Mouse (Mus musculus): ENCODE results near the gene Taf1b.

Gene Taf1b

DNA sequence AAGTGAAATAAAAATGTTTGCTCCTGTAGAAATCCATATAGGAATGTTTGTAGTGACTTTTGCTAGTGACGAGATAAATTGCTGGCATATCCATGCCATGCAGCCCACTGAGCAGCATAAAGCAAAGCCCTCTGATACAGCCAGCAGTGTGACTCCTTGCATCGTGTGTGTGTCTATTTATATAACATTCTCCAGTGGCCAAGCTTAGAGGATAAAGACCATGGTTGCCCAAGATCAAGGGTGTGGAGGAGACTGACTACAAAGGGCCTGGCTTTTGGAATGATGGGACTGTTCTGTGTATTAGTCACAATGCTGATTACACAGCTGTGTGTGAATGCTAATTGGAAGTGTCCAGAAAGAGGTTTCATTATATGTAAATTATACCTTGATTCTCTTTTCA lies 54.4 kb downstream of the Taf1b start:
- DNase-seq (ENCODE audit: low spot score) = no peak

DNA sequence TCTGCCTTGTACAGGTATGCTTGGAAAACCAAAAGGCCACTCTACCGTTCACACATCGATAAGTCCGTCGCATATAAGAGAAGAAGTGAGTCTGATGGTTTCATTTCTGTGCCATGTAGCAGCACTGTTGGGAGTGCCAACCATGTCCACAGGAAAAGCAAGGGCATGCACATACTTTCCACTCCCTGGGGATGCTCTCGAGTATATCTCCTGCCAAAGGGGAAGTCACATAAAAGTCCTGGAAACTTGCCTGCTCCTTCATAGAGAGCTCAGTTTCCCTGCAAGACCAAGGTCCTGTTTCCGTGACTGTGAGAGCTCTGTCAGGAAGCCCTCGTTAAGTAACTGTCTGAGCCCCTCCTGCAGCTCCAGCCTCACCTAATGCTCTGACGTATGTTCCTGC lies 57.8 kb downstream of the Taf1b start:
- no peak for DNase-seq (ENCODE audit: low spot score)

DNA sequence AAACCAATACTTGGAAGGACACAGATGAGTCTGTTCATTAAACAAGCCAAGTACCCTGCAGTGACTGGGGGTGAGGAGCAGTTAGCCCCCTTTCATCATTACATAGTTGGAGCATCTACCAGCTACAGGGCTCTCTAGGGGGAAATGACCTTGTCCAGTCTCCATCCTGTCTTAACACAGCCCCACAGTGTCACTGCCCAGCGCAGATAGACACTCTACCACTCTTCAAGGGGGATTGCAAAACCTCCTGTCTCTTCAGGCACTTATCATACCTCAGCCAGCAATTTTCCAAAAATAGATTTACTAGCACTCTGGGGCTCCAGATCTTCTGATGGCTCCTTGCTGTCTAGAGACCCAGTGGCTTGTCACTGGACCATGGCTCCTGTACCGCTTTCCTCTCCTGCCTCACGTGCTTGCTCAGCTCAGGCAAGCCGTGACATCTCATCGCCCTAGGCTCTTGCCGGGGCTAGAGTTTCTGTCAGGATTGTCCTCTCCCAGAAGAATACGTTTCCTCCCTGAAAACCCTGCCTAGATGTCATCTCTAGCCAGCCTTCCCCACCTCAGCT lies 65.3 kb downstream of the Taf1b start:
- DNase-seq (ENCODE audit: low spot score) = no peak

DNA sequence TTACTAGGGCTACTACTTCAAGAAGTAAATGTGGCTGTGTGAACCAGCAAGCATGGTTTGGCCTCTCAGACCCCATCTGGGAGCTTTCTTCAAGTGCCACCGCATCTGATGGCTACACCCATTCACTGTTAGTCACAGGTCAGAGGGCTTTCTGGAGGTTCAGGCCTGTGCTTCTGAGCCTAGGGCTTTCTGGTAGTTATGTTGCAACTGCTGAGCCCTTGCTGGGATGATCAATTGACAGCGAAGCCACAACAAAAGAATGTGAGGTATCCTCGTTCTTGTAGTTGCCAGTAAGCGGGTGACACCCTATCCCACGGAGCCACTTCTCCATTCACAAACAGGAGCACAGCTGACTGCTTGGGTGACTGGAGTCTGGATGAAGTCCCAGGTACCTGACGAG lies 67.2 kb downstream of the Taf1b start:
- DNase-seq (ENCODE audit: low spot score) = no peak

DNA sequence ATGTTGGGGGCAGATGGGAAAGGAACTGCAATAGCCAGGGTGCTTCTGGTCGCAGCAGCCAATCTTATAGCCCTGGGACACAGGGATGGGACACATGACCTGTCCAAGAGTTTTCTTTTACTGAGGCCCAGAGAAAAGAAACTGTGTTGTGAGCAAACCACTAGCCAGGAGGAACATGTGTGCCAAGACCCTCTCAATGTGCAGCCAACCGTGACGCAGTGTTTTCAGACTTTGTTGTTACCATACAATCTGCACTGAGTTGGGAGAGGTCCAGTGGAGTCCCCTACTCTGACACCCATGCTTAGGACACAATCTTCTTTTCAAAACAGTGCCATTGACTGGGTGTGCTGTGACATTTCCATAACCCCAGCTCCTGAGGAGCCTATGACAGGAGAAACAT lies 69.4 kb downstream of the Taf1b start:
- DNase-seq (ENCODE audit: low spot score) = no peak

DNA sequence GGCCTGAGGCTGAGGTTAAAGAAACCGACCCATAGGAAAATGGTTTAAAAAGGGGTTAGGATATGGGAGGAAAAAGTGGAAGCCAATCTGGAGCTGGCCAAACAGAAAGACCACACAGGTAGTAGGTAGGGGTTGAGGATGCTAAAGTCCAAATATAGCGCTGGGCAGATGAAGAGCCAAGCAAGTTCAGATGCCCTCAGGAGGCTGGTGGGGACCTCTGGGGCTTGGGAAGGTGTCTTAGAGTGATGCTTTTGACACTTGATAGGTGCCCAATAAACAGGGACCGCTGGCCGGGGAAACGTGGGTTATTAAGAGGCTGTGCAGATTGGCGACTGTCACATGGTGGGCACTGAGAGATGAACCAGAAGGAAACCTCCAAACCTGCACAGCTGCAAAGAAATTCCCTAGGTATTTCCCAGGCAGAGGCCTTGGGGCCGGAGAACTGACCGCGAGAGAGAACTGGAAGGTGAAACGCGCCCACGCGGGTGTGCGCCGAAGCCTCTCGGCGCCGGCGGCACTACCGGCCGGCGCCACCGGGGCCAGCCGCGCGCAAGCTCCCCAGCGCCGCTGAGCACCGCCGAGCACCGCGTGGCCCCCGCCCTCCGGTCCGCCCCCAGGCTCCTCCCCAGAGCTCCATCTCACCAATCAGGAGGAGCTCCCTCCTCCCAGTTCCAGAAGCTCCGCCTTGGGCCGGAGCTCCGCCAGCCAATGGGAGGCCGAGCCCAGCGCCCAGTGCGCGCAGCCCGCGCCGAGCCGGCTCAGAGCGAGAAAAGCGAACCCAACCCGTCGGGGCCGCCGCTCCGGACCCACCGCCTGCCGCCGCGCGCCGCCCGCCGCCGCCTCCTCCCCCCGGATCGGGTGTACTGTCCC lies 73.6 kb downstream of the Taf1b start, which contains the start of gene Grhl1:
Grhl1 (plus strand) TSS at position 761 of the 870 bp plus-strand sequence.
- DNase-seq (ENCODE audit: low spot score) = peak; percentile 84

DNA sequence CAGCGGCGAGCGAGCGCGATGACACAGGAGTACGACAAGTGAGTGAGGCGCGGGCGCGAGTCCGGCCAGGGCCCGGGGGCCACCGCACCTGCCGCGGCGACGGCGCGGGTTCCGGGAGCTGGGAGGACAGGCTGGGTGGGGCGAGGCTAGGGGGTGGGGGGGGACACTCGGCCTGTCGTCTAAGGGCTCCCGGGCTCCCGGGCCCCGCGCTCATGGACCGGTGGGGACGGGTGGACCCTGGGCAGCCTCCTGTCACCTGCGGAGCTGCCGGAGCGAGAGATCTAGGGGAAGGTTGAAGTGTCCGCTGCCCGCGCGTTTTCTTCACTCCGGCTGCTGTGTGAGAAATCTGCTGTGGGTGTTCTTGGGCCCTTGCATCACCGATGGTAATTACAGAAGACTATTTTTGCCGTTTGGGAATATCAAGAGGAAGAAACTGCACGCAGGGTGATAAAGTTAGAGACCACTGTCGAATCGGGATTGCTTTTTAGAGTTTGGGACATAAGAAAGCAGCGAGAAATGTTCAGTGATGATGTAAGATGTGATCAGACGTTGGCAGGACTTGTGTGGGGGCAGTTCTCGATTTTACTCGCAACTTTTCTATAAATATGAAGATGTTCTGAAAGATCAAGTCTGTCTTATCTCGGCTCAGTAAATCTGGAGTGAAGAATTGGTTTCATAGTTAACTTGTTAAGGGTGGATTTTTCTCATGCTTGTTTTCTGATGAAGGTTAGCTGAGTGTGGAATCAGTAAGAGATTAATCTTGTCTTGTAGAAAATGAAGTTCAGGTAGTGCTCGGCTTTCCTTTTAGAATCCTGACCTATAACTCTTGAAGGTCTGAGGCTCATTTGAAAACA lies 74.5 kb downstream of the Taf1b start:
- DNase-seq (ENCODE audit: low spot score) = no peak

DNA sequence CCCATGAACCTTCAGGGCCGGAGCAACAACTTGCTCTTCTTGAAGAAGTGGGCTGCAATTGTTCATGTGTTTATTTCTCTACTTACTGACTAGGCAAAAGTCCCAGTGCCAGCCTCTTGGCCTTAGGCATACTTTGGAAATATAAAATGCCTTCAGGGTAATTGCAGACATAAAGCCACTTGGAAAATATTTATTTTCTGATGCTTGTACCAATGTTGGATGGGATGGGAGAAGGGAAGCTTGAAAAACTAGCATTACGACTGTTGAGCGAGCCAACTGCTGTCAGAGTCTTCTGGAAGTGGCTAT lies 75.1 kb downstream of the Taf1b start:
- no peak for DNase-seq (ENCODE audit: low spot score)

DNA sequence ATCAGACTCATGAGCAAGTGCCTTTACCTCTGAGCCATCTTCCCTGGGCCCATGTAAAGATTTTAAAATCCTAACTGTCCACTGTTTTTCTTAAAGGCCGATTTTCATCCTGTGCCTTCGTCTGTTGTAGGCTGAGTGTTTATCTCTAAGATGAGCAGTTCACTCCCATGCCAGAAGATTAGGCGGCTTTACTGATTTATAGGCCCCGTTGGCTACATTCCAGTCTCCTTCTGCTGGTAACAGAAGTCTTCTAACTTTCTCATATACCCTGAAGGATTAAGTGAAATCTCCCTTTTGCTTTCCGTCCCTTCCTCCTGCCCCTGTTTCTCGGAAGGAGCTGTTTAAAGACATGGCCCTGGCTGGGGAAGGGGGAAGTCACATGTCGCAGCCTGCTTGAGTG lies 76.7 kb downstream of the Taf1b start:
- DNase-seq (ENCODE audit: low spot score) = no peak

DNA sequence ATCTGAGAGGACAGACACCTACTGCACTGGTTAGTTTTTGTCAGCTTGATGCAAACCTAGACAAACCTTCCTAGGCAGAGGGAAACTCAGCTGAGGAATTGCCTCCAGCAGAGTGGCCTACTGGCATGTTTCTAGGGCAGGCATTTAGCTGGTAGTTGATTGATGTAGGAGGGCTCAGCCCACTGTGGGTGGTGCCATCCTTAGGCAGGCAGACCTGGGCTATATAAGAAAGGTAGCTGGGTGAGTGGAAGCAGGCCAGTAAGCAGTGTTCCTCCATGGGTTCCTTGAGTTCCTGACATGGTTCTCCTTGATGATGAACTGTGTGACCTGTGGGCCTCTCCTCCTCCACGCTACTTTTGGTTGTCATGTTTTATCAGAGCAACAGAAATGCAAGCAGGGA lies 82.3 kb downstream of the Taf1b start:
- DNase-seq (ENCODE audit: low spot score) = no peak

DNA sequence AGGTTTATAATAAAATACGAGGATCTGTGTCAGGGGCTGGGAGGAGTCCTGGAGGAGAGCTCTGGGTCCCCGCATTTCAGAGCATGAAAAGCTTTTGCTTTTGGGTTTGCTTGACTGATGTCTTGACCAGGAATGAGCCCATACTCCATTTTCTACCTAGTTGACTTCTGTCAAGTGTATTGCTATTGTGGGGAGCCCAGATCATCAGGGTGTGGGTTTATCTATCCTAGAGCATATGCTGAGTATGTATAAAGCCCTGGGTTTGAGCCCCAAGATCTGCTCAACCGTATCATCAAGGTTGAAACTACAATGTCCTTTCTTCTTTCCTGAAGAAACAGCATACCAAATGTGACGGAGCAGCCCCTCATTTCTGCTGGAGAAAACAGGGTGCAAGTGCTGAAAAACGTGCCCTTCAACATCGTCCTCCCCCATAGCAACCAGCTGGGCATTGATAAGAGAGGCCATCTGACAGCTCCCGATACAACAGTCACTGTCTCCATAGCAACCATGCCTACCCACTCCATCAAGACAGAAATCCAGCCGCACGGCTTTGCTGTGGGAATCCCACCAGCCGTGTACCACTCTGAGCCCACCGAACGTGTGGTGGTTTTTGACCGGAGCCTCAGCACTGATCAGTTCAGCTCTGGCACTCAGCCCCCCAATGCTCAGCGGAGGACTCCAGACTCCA lies 83.0 kb downstream of the Taf1b start:
- DNase-seq (ENCODE audit: low spot score) = no peak

DNA sequence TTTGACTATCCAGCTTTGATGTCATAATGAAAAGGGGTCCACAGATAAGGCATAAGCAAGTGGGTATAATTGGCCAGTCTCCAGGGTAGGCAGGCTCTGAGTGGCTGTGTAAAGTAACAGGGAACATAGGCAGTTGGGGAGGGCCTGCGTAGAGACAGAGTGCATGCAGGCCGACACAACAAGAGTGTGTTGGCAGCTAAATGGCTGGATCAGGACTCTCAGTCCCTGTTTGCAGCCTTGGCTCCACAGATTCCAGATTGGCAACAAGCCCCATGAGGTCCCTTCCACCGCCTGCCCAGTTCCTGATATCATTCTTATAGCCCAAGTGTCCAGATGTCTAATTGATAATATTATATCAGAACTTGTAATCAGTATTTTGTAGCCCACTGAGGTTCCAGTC lies 85.5 kb downstream of the Taf1b start:
- no peak for DNase-seq (ENCODE audit: low spot score)

DNA sequence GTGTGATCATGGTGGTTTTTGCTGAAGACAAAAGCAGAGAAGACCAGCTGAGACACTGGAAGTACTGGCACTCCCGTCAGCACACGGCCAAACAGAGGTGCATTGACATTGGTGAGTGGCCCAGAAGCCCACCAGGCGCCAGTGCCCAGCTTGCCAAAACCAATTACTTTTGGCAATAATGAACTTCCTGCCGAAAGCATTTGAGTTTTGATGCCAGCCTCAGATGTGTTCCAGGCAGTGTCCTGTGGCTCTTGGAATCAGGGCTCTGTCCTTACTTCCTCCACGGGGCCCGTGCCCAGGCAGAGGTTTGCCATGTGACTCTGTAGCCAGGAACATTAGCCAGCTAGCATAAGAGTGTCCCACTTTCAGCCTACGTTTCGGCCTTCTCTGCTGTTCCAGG lies 86.7 kb downstream of the Taf1b start:
- no peak for DNase-seq (ENCODE audit: low spot score)

DNA sequence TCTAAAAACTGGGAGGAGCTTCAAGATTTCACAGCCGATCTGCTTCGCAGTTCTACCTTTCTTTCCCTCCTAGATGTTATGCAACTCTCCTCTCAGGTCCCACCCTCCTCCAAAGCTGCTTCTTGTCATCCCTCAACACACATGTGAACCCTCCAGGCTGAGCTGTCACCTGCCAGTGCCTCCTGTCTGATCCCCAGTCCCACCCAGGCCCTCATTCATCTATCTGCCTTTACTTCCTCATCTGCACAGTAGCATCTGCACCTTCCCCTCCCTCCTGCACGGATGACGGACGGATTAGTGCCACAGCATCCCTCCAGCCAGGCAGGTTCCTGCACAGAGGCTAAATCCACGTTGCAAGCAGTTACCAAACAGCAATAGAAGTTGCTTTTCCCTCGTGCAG lies 88.0 kb downstream of the Taf1b start:
- DNase-seq (ENCODE audit: low spot score) = no peak

DNA sequence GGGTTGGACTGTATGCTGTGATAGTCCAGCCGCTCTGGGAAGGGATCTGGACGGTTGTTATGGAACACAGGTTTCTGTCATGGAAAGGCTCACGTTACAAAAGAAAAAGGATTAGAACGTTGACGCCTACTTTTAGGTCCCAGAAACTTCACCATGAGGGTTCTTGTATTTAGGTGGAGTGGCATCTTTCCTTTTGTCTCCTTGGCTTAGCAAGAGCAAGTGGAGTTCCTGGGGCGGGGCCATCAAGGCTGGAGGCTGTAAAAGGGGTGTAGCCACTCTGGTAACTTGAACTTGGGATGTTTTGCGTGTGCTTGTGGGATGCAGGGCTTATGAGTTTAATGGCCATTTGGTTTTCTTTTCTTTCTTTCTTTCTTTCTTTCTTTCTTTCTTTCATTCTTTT lies 92.2 kb downstream of the Taf1b start:
- DNase-seq (ENCODE audit: low spot score) = no peak

DNA sequence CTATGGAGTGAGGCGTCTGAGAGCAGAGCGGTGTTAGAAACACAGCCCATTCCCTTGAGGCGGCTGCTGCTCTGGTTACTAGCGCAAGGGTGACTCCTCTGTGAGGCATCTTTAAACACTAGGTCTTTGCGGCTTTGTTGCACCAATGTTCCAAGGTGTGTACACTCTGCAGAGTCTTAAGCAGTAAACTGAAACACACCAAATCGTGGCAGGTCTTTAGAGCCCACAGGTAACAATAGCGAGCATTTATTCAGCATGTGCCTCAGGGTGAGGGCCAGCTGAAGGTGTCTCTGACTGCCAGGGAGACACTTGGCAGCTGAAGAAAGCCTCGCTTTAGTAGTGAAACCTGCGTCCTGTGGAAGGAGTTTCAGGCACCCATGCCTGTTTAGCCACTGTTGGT lies 93.9 kb downstream of the Taf1b start:
- no peak for DNase-seq (ENCODE audit: low spot score)

DNA sequence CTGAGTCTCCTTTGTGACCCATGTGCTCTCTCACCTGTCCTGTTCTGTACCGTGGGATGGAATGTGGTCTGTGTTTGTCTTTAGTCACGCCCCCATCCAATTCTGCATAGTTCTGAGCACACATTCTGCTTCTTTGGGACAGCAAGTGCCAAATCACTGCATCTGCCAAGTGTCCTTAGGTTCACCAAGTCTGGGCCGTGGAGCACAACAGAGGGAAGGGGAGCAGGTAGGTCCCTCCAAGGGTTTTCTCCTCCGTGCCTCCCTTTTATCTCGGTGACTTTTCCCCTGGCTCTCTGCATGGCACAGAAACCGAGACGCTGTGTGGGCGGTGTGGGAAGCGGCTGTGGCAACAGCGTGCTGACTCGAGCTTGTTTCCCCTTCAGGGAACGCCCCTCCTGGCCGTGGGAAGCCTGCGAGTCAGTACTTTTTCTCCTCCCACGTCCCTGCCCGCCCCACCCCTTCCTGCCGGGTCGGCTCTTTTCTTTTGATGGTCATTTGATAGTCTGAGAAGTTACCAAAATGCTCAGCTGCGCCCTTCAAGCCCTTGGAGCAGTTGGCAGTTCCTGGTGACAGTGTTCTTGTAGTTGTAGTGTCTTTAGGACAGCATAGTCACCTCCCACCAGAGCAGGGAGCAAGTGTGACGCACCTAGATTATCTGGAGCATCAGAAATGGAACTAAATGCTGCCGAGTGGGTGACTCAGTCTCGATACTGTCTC lies 95.0 kb downstream of the Taf1b start:
- peak; percentile 33 for DNase-seq (ENCODE audit: low spot score)

DNA sequence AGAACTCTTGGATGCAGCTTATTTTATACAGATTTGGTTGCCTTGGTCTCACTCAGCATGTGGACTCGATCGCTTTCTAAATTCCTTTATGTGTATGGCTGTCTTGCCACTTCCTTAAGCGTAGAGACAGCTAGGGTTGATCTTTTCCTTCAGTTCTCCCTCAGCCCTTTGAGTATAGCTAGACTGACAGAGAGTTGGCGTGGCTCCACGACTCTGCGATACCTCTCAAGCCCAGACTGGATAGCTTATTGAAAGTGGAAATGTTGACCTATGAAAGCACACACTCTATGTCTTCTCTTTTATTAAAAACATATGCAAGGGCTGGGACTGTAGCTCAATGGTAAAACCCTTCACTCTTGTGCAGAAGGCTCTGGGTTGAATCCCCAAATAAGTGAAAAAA lies 99.2 kb downstream of the Taf1b start:
- no peak for DNase-seq (ENCODE audit: low spot score)

DNA sequence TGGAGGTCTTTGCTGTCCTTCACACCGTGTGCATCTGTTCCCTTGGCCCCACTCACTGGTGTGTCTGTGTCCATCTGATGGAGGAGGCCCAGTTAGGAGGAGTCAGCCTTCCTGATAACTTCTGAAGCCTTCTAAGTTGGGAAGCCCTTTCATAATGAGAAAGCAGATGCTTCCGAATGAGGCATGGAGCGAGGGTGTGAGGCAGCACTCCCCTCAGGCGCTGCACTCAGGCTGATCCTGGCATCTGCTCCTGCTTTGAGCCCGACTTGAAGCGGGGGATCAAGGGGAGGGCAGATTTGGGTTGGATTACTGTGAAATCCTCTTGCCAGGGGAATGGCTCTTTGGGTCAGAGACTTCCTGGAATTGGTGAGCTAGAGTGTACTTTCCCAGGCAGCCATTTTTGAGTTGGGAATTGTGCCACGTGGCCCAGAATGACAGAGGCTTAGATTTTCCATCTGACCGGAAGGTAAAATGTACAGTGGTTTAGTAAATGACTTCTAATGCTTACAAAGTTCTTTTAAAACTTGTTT lies 101.3 kb downstream of the Taf1b start:
- no peak for DNase-seq (ENCODE audit: low spot score)

DNA sequence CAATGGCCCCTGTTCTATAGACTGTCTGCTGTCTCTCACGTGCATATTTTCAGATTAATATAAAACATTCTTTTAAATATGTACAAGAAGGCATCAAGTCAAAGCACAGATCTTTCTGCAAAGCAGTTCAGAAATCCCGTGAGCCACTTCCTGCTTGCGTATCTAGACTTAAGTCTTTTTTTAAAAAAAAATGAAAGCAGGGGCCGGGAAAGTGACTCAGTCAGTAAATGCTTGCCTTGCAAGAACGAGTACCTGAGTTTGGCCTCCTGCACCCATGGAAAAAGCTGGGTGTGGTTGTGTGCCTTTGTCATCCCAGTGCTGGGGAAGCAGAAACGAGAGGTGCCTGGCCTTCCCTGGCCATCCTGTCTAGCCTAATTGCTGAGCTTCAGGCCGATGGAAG lies 101.9 kb downstream of the Taf1b start:
- DNase-seq (ENCODE audit: low spot score) = no peak

DNA sequence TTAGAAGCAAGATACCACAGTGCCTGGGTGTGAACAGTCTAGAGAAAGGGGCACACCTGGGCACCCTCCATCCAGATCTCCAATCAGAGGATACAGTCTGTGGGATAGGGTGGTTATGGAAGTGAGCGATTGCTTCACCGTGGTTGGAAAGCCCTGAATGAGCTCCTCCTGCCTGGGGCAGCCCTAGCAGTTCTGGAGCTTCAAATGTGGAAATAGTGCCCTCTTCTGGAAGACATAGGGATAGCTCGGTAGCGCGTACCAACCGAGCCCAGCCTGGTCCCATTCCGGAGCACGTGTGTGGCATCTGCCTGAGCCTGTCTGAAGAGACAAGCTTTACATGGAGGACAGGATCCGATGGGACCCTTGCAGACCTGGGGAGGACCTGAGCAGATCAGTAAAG lies 102.6 kb downstream of the Taf1b start:
- peak; percentile 58 for DNase-seq (ENCODE audit: low spot score)

DNA sequence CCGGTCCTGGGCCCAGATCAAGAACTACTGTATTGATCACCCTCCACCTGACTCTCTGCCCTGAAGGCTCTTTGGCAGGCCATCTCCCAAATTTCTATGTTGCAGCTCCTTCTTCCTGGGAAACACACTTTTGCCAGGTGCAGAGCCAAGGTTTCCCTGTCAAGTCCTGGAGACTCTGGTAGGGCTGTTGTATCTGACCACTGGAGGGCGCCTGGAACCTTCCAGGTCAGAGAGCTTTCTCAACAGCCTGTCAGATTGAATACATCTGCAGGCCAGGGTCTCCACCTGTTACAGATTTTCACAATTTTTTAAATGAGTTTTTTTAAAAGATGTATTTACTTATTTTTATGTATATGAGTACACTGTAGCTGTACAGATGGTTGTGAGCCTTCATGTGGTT lies 105.1 kb downstream of the Taf1b start:
- peak; percentile 30 for DNase-seq (ENCODE audit: low spot score)
